Mouse (Mus musculus): Measurements from ENCODE around the gene Abca3.
"Not testable (repeated sequence)": the region's sequence is repeated elsewhere in the genome, so short reads cannot be mapped to it uniquely, and the experiment has no call there.

The Abca3 gene

GRCm38 (mm10) chr17:24383789-24384188 lies 32.0 kb downstream of the Abca3 start:
- no peak for DNase-seq (ENCODE audit: low read depth, low spot score)

- DNase-seq (ENCODE audit: low read depth, low spot score) = no peak
These were observed 37.0 kb downstream of the Abca3 start for GRCm38 (mm10) chr17:24388711-24389110.

- DNase-seq (ENCODE audit: low read depth, low spot score) = peak; percentile 31
These were observed 38.1 kb downstream of the Abca3 start for GRCm38 (mm10) chr17:24389865-24390264.

GRCm38 (mm10) chr17:24391149-24391548 lies 39.4 kb downstream of the Abca3 start:
- peak; percentile 15 for DNase-seq (ENCODE audit: low read depth, low spot score)

- no peak for DNase-seq (ENCODE audit: low read depth, low spot score)
These were observed 41.8 kb downstream of the Abca3 start for GRCm38 (mm10) chr17:24393527-24393926.

GRCm38 (mm10) chr17:24394456-24394855 lies 42.7 kb downstream of the Abca3 start:
- no peak for DNase-seq (ENCODE audit: low read depth, low spot score)

- no peak for DNase-seq (ENCODE audit: low read depth, low spot score)
These were observed 50.6 kb downstream of the Abca3 start for GRCm38 (mm10) chr17:24402371-24402770.

GRCm38 (mm10) chr17:24407116-24407803 lies 55.5 kb downstream of the Abca3 start:
- no peak for DNase-seq (ENCODE audit: low read depth, low spot score)

- DNase-seq (ENCODE audit: low read depth, low spot score) = peak; percentile 65
These were observed 61.9 kb downstream of the Abca3 start for GRCm38 (mm10) chr17:24413557-24414211.

- peak; percentile 99 for DNase-seq (ENCODE audit: low read depth, low spot score)
These were observed 62.7 kb downstream of the Abca3 start, which contains the start of gene Rnps1 for GRCm38 (mm10) chr17:24414230-24414976. Gene Rnps1, plus strand, starts transcription at chr17:24414565.

GRCm38 (mm10) chr17:24415011-24415410 lies 63.3 kb downstream of the Abca3 start:
- no peak for DNase-seq (ENCODE audit: low read depth, low spot score)

- no peak for DNase-seq (ENCODE audit: low read depth, low spot score)
These were observed 64.4 kb downstream of the Abca3 start for GRCm38 (mm10) chr17:24416051-24416652.

- no peak for DNase-seq (ENCODE audit: low read depth, low spot score)
These were observed 71.4 kb downstream of the Abca3 start for GRCm38 (mm10) chr17:24423114-24423513.

GRCm38 (mm10) chr17:24424489-24424888 lies 72.7 kb downstream of the Abca3 start:
- DNase-seq (ENCODE audit: low read depth, low spot score) = no peak

- DNase-seq (ENCODE audit: low read depth, low spot score) = not testable (repeated sequence)
These were observed 73.6 kb downstream of the Abca3 start for GRCm38 (mm10) chr17:24425326-24425725.

GRCm38 (mm10) chr17:24425905-24426304 lies 74.2 kb downstream of the Abca3 start:
- no peak for DNase-seq (ENCODE audit: low read depth, low spot score)

- peak; percentile 83 for DNase-seq (ENCODE audit: low read depth, low spot score)
These were observed 74.9 kb downstream of the Abca3 start, which contains the start of gene Eci1 for GRCm38 (mm10) chr17:24426471-24427169. Gene Eci1, plus strand, starts transcription at chr17:24426641.

- no peak for DNase-seq (ENCODE audit: low read depth, low spot score)
These were observed 75.4 kb downstream of the Abca3 start for GRCm38 (mm10) chr17:24427170-24427557.

- no peak for DNase-seq (ENCODE audit: low read depth, low spot score)
These were observed 77.6 kb downstream of the Abca3 start for GRCm38 (mm10) chr17:24429201-24429983.

GRCm38 (mm10) chr17:24437016-24437415 lies 85.3 kb downstream of the Abca3 start:
- DNase-seq (ENCODE audit: low read depth, low spot score) = peak; percentile 62
